Mouse (Mus musculus): ENCODE measurements around the gene Pemt. TPM values are rescaled to one million over a fixed set of nuclear protein-coding genes. Genes with fewer than 3 reads are reported as not detected.
A peak's percentile ranks its signal among the peaks of the same experiment; 100 is the strongest.
"Not testable (repeated sequence)": the region's sequence is repeated elsewhere in the genome, so short reads cannot be mapped to it uniquely, and the experiment has no call there.

Pemt gene
- polyA plus RNA-seq, 1 experiment from 2014 or later = 8.6 TPM

DNA sequence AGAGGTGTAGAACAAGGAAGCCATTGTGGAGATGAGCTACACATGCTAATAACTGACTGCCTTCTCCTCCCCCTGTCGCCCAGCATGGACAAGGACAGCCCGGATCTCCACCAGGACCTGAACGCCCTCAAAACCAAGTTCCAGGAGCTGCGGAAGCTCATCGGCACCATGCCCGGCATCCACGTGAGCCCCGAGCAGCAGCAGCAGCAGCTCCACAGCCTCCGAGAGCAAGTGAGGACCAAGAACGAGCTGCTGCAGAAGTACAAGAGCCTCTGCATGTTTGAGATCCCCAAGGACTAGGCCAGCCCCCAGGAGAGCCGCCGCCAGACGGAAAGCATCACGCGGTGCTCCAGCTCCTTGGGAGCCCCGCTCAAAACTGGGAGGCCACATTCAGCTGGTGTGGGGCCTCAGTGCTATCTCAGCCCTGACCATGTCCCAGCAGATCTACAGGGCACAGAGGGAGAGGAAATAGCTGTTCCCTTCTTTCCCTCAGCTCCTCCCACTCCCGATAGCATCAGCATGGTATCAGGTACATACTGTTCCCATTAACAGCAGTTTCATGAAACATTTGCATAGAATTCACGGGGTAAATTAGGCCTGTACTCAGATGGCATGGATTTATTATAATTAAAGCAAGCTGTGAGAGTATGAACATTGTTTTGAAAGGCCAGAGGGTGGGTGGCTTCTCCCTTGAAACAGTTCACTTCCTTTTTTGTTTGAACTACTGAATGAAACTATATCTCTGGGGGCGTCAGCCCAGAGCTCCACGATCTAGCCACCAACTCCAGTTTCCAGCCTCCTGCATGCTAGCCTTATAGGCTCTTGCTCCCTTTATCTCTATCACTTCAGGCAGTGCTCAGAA is 85.6 kb downstream of the Pemt start:
- peak; percentile 38; the same call in 1 of the 2 replicates for ATAC-seq (replicated peaks; ENCODE audit: extremely low read depth, insufficient read depth, low FRiP score)

DNA sequence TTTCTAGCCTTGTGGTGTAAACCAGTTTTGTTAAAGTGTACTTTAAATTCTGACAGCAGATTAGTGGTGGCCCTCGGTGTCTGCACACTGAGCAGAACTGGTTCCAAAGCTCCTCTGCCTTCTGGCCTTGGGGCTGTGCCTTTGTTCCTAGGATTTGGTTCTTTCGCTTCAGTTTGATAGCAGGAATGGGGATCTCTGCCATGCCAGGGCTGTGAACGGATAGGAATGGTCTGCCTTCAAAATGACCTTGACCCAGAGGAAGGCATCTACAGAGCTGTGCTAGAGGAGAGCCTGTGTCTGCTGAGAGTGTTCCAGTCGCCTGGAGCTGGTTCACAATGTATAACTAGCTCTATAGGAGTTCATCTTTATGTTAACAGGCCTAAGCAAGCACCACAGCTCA is 86.8 kb downstream of the Pemt start:
- peak overlapping the region; percentile 95 for H3K27ac ChIP-seq (ENCODE audit: low read length)
- H3K9me3 ChIP-seq (replicated peaks; ENCODE audit: control insufficient read depth, low read length) = no peaks in the 10 kb centered on the region
- no peak for ATAC-seq (replicated peaks; ENCODE audit: extremely low read depth, insufficient read depth, low FRiP score)
- H3K9ac ChIP-seq (ENCODE audit: low read length) = peak overlapping the region; percentile 10; the same call in 1 of the 2 replicates
- H3K4me3 ChIP-seq (ENCODE audit: low read length) = no peak overlapping the region
- WGBS = 45% methylated on average over 4 of the region's 4 CpGs
- peaks cover 12% of the 10 kb centered on the region for H3K36me3 ChIP-seq (ENCODE audit: control insufficient read depth, insufficient read depth)
- no peaks in the 10 kb centered on the region for H3K27me3 ChIP-seq (ENCODE audit: control insufficient read depth, insufficient read depth, low read length)
- no peak overlapping the region for H3K4me2 ChIP-seq (ENCODE audit: low read depth, low read length)
- peaks cover 42% of the 10 kb centered on the region for H3K4me1 ChIP-seq (ENCODE audit: control insufficient read depth, insufficient read depth, low read length)

More for the DNA sequence above, 85.6 kb downstream of the Pemt start:
- WGBS = 55% methylated on average over 19 of the region's 20 CpGs
- no peaks in the 10 kb centered on the region for H3K9me3 ChIP-seq (replicated peaks; ENCODE audit: control insufficient read depth, low read length)
- H3K27me3 ChIP-seq (ENCODE audit: control insufficient read depth, insufficient read depth, low read length) = no peaks in the 10 kb centered on the region
- peaks cover 12% of the 10 kb centered on the region for H3K36me3 ChIP-seq (ENCODE audit: control insufficient read depth, insufficient read depth)
- H3K4me3 ChIP-seq (ENCODE audit: low read length) = no peak overlapping the region
- peak overlapping the region; percentile 57 for H3K9ac ChIP-seq (ENCODE audit: low read length)
- peaks cover 46% of the 10 kb centered on the region for H3K4me1 ChIP-seq (ENCODE audit: control insufficient read depth, insufficient read depth, low read length)
- 0 out of 2 replicates have a peak overlapping the region, but pooled peaks have one; percentile 28 for H3K4me2 ChIP-seq (ENCODE audit: low read depth, low read length)
- peak overlapping the region; percentile 95 for H3K27ac ChIP-seq (ENCODE audit: low read length)

DNA sequence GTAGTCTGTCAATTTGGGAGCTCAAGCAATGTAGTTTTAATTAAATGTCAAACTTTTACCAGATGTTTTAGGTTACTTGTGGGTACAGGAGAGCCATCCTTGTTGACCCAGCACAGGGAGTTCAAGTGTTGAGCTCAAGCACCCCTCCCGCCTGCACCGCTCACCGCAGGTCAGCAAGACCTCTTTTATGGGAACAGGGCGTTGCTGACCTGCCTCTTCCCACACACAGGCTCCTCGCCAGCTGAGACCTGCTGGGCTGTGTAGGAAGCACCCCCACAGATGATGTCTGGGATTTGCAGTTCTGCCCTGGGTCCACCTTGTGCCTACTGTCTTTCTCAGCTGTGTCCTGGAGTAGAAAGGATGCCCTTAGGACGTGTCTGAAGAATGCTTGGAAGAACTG is 89.5 kb downstream of the Pemt start:
- ATAC-seq (replicated peaks; ENCODE audit: extremely low read depth, insufficient read depth, low FRiP score) = no peak
- WGBS = 80% methylated on average over 6 of the region's 6 CpGs
- no peaks in the 10 kb centered on the region for H3K9me3 ChIP-seq (replicated peaks; ENCODE audit: control insufficient read depth, low read length)
- H3K4me3 ChIP-seq (ENCODE audit: low read length) = no peak overlapping the region
- H3K9ac ChIP-seq (ENCODE audit: low read length) = no peak overlapping the region
- H3K36me3 ChIP-seq (ENCODE audit: control insufficient read depth, insufficient read depth) = peaks cover 11% of the 10 kb centered on the region
- H3K27me3 ChIP-seq (ENCODE audit: control insufficient read depth, insufficient read depth, low read length) = no peaks in the 10 kb centered on the region
- peaks cover 27% of the 10 kb centered on the region for H3K4me1 ChIP-seq (ENCODE audit: control insufficient read depth, insufficient read depth, low read length)
- no peak overlapping the region for H3K27ac ChIP-seq (ENCODE audit: low read length)
- H3K4me2 ChIP-seq (ENCODE audit: low read depth, low read length) = no peak overlapping the region

DNA sequence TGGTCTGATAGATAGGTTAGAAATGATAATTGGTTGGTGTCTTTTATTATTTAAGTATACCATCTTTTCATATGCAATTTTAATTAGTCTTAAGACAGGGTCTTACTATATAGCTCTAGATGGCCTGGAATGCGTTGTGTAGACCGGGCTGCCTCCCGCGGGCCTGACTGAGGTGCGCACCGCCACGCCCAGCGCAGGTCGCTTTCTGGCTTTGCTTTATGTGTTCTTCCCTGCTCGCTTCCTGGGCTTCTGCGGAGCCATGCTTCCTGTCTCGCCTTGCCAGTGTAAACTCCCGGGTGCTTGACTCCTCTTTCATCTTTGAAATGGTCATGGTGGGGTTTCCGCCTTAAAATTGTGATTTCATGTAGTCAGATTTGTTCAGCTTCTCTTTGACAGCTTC is 93.4 kb downstream of the Pemt start:
- peaks cover 11% of the 10 kb centered on the region for H3K4me1 ChIP-seq (ENCODE audit: control insufficient read depth, insufficient read depth, low read length)
- no peak for ATAC-seq (replicated peaks; ENCODE audit: extremely low read depth, insufficient read depth, low FRiP score)
- peaks cover 3% of the 10 kb centered on the region; the same call in 1 of the 2 replicates for H3K36me3 ChIP-seq (ENCODE audit: control insufficient read depth, insufficient read depth)
- no peak overlapping the region for H3K9ac ChIP-seq (ENCODE audit: low read length)
- H3K4me2 ChIP-seq (ENCODE audit: low read depth, low read length) = no peak overlapping the region
- H3K27ac ChIP-seq (ENCODE audit: low read length) = no peak overlapping the region
- H3K9me3 ChIP-seq (replicated peaks; ENCODE audit: control insufficient read depth, low read length) = no peaks in the 10 kb centered on the region
- H3K27me3 ChIP-seq (ENCODE audit: control insufficient read depth, insufficient read depth, low read length) = no peaks in the 10 kb centered on the region
- WGBS = 84% methylated on average over 14 of the region's 14 CpGs
- H3K4me3 ChIP-seq (ENCODE audit: low read length) = no peak overlapping the region

DNA sequence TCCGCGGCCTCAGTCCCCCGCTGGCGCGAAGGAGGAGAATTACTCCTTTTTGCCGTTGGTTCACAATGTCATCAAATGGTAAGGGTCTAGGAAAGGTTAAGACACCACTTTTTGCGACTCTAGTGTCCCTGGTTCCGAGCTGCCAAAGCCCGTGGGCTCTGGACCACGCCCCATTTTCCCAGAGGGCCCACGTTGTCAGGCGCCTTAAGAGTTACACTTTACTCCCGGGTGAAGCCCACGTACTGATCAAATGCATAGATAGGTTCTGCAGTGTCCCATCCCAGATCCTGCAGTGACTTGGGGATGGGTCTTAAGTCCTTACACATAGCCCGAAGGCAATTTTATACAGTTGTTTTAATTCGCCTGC is 97.9 kb downstream of the Pemt start:
- peak overlapping the region; percentile 85 for H3K4me2 ChIP-seq (ENCODE audit: low read depth, low read length)
- WGBS = 2% methylated on average over 16 of the region's 16 CpGs

DNA sequence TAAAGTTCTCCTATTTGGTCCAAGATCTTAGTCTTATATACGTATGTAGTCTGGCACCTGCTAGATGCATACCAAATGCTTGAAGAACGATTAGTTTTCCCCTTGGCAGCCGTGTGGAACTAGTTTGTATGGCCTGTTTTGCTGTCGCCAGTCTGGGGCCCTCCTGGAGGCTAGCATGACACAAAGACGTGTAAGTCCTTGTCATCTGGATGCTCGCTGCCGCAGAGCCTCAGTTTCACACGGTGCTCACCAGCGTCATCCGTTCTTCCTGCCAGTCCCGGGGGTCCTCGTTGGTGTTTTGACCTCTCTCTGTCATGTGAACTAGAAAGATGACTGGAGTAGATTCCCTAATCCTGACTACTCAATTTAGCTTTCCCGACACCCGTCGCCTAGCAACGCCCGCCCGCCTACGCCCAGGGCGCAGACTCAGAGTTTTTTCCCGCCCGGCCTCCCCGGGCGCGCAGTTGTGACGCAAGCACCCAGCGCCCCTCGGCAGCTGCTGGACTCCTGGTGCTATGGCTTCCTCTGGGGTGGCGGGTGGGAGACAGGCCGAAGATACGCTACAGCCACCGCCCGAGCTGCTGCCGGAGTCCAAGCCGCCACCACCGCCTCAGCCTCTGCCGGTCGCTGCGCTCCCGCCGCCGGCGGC is 98.4 kb downstream of the Pemt start, which contains the start of gene Med9:
Gene Med9 (plus strand): TSS at position 455 of the 649 bp plus-strand sequence.
- H3K27ac ChIP-seq (ENCODE audit: low read length) = peak within 1 kb of the TSS; percentile 53
- H3K9ac ChIP-seq (ENCODE audit: low read length) = peak within 1 kb of the TSS; percentile 90
- H3K4me3 ChIP-seq (ENCODE audit: low read length) = peak within 1 kb of the TSS; percentile 76
- WGBS = under 1% methylated on average over 43 of the region's 43 CpGs
- peaks cover 16% of the 10 kb centered on the region for H3K4me1 ChIP-seq (ENCODE audit: control insufficient read depth, insufficient read depth, low read length)
- no peaks in the 10 kb centered on the region for H3K27me3 ChIP-seq (ENCODE audit: control insufficient read depth, insufficient read depth, low read length)
- no peaks in the 10 kb centered on the region for H3K36me3 ChIP-seq (ENCODE audit: control insufficient read depth, insufficient read depth)
- H3K9me3 ChIP-seq (replicated peaks; ENCODE audit: control insufficient read depth, low read length) = no peaks in the 10 kb centered on the region
- peak; percentile 92 for ATAC-seq (replicated peaks; ENCODE audit: extremely low read depth, insufficient read depth, low FRiP score)
- H3K4me2 ChIP-seq (ENCODE audit: low read depth, low read length) = peak within 1 kb of the TSS; percentile 85

More for the DNA sequence above, 97.9 kb downstream of the Pemt start:
- Histone ChIP-seq H3K9ac (ENCODE audit: low read length) (peak overlapping the region; percentile 90), H3K27me3 (ENCODE audit: control insufficient read depth, insufficient read depth, low read length) (no peaks in the 10 kb centered on the region), H3K27ac (ENCODE audit: low read length) (peak overlapping the region; percentile 50), H3K4me1 (ENCODE audit: control insufficient read depth, insufficient read depth, low read length) (peaks cover 16% of the 10 kb centered on the region), H3K9me3 (replicated peaks; ENCODE audit: control insufficient read depth, low read length) (no peaks in the 10 kb centered on the region), H3K4me3 (ENCODE audit: low read length) (peak overlapping the region; percentile 76), H3K36me3 (ENCODE audit: control insufficient read depth, insufficient read depth) (no peaks in the 10 kb centered on the region)
- peak; percentile 23; the same call in 1 of the 2 replicates for ATAC-seq (replicated peaks; ENCODE audit: extremely low read depth, insufficient read depth, low FRiP score)

DNA sequence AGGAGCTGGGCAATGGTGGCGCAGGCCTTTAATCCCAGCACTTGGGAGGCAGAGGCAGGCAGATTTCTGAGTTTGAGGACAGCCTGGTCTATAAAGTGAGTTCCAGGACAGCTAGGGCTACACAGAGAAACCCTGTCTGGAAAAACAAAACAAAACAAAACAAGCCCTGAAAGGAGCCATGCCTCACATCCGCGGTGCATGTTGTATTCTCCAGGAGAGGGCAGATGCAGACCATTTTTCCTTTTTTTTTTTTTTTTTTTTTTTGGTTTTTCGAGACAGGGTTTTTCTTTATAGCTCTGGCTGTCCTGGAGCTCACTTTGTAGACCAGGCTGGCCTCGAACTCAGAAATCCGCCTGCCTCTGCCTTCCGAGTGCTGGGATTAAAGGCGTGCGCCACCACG is 101.4 kb downstream of the Pemt start:
- 90% methylated on average over 9 of the region's 10 CpGs for WGBS
- ATAC-seq (replicated peaks; ENCODE audit: extremely low read depth, insufficient read depth, low FRiP score) = not testable (repeated sequence)

DNA sequence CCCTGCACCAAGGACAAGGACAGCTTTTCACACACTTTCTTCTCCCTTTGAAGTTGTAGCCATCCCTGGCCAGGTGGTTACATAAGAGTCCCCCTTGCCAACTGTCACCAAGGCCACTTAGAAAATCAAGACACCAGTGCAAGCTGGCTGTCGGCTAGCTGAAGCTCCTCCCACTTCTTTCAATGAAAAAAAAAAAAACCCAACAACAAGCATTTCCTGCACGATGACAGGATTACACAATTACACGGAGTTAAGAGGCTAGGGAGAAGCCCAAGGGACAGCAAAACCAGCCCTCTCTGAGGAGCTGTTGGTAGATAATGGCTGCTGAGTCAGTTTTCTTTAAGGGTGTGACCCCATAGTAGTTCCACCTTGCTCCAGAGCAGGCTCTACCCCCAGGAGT is 104.9 kb downstream of the Pemt start:
- H3K27me3 ChIP-seq (ENCODE audit: control insufficient read depth, insufficient read depth, low read length) = no peaks in the 10 kb centered on the region
- no peak overlapping the region for H3K27ac ChIP-seq (ENCODE audit: low read length)
- no peaks in the 10 kb centered on the region for H3K36me3 ChIP-seq (ENCODE audit: control insufficient read depth, insufficient read depth)
- H3K4me2 ChIP-seq (ENCODE audit: low read depth, low read length) = no peak overlapping the region
- H3K4me1 ChIP-seq (ENCODE audit: control insufficient read depth, insufficient read depth, low read length) = peaks cover 6% of the 10 kb centered on the region; the same call in 1 of the 2 replicates
- no peak overlapping the region for H3K9ac ChIP-seq (ENCODE audit: low read length)
- no peak for ATAC-seq (replicated peaks; ENCODE audit: extremely low read depth, insufficient read depth, low FRiP score)
- WGBS = 12% methylated on average over 3 of the region's 3 CpGs
- H3K4me3 ChIP-seq (ENCODE audit: low read length) = no peak overlapping the region
- no peaks in the 10 kb centered on the region; the same call in 1 of the 2 replicates for H3K9me3 ChIP-seq (replicated peaks; ENCODE audit: control insufficient read depth, low read length)

More for the DNA sequence above, 101.4 kb downstream of the Pemt start:
- peaks cover 20% of the 10 kb centered on the region for H3K4me1 ChIP-seq (ENCODE audit: control insufficient read depth, insufficient read depth, low read length)
- not testable (repeated sequence) for H3K9me3 ChIP-seq (replicated peaks; ENCODE audit: control insufficient read depth, low read length); H3K27me3 ChIP-seq (ENCODE audit: control insufficient read depth, insufficient read depth, low read length); H3K9ac ChIP-seq (ENCODE audit: low read length); H3K4me3 ChIP-seq (ENCODE audit: low read length); H3K27ac ChIP-seq (ENCODE audit: low read length); H3K36me3 ChIP-seq (ENCODE audit: control insufficient read depth, insufficient read depth); H3K4me2 ChIP-seq (ENCODE audit: low read depth, low read length)

DNA sequence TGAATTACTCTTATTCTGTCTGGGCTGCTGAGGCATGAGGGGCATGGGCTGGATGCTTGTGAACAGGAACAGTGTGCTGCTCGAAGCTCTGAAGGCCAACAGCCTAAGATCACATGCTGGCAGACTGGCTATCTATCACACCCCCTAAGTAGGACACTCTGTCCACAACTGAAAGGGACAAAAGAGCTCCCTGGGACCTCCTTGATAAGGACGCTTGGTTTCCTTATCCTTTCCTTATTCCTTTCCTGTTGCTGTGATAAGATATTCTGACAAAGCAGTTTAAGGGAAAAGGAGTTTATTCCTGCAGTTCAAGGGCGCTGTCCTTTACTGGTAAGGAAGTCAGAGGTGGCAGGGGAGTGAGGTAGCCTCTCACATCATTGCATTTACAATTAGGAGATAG is 105.6 kb downstream of the Pemt start:
- Histone ChIP-seq H3K36me3 (ENCODE audit: control insufficient read depth, insufficient read depth) (no peaks in the 10 kb centered on the region), H3K4me3 (ENCODE audit: low read length) (no peak overlapping the region), H3K4me2 (ENCODE audit: low read depth, low read length) (no peak overlapping the region), H3K27ac (ENCODE audit: low read length) (no peak overlapping the region), H3K27me3 (ENCODE audit: control insufficient read depth, insufficient read depth, low read length) (no peaks in the 10 kb centered on the region), H3K9me3 (replicated peaks; ENCODE audit: control insufficient read depth, low read length) (no peaks in the 10 kb centered on the region; the same call in 1 of the 2 replicates), H3K4me1 (ENCODE audit: control insufficient read depth, insufficient read depth, low read length) (peaks cover 6% of the 10 kb centered on the region; the same call in 1 of the 2 replicates), H3K9ac (ENCODE audit: low read length) (no peak overlapping the region)
- ATAC-seq (replicated peaks; ENCODE audit: extremely low read depth, insufficient read depth, low FRiP score) = no peak
- WGBS = 40% methylated on average over 3 of the region's 3 CpGs
